Mouse (Mus musculus) hindbrain, postnatal 0 days (tissue): ENCODE measurements around the gene Crebrf. TPM values are rescaled to one million over a fixed set of nuclear protein-coding genes. Genes with fewer than 3 reads are reported as not detected.

Source experiments
- ATAC-seq: fragments of 200-750 bp; cut with Nextera tagmentation; 2 replicates; pipeline ENCODE4 v1.8.0; 2017; ENCODE audit warnings: mild to moderate bottlenecking, moderate TSS enrichment, moderate library complexity
- DNase-seq: peaks from one replicate; pipeline ENCODE4 v3.0.0-alpha.2; 2015; ENCODE audit warnings: low spot score
- H3K27ac ChIP-seq: fragments of 300-500 bp; sonication (generic); 2 replicates; pipeline ENCODE4 v1.5.1; 2014; ENCODE audit warnings: mild to moderate bottlenecking
- H3K27me3 ChIP-seq: fragments of 300-500 bp; sonication (generic); 2 replicates; pipeline ENCODE4 v1.6.1; 2014; ENCODE audit warnings: low read length, mixed read lengths; ENCODE audit not compliant: insufficient read depth
- H3K36me3 ChIP-seq: fragments of 300-500 bp; sonication (generic); 2 replicates; pipeline ENCODE4 v1.6.1; 2014; ENCODE audit warnings: low read length, mixed read lengths; ENCODE audit not compliant: insufficient read depth
- H3K4me1 ChIP-seq: fragments of 300-500 bp; sonication (generic); 2 replicates; pipeline ENCODE4 v1.6.1; 2014; ENCODE audit warnings: antibody characterized with exemption, low read length, mixed read lengths; ENCODE audit not compliant: insufficient read depth
- H3K4me2 ChIP-seq: fragments of 300-500 bp; sonication (generic); 2 replicates; pipeline ENCODE4 v1.6.1; 2014; ENCODE audit warnings: low read depth, mild to moderate bottlenecking, low read length, moderate library complexity, mixed read lengths
- H3K4me3 ChIP-seq: fragments of 300-500 bp; sonication (generic); 2 replicates; pipeline ENCODE4 v1.5.1; 2014; ENCODE audit warnings: low read length
- H3K9ac ChIP-seq: fragments of 300-500 bp; sonication (generic); replicated peaks from 2 replicates; pipeline ENCODE4 v1.6.1; 2014; ENCODE audit warnings: mild to moderate bottlenecking, low read length, moderate library complexity, mixed read lengths
- H3K9me3 ChIP-seq: fragments of 300-500 bp; sonication (generic); 2 replicates; pipeline ENCODE4 v1.6.1; 2016; ENCODE audit warnings: low read length, mixed read lengths
- CTCF ChIP-seq: IDR thresholded peaks from 2 replicates; pipeline ENCODE4 v1.5.1; 2016; ENCODE audit warnings: antibody characterized with exemption, control low read depth, low read depth
- WGBS: fragments of 180-500 bp; shearing (Covaris S2); extraction: QIAGEN DNeasy Blood & Tissue Kit; methylation state at CpG from one replicate; pipeline ENCODE4 v1.1.7; 2014; 5-methylcytosine and 5-hydroxymethylcytosine counted together
- polyA plus RNA-seq: library from polyadenylated mRNA; unstranded; fragments of >200 nt; fragmentation: Nextera tagmentation; extraction: Ambion mirVana; gene quantifications from 2 replicates; pipeline ENCODE4 v1.2.1, GENCODE M21; 2015
- total RNA-seq: library from RNA; depleted of rRNA; stranded (reverse); fragments of >200 nt; gene quantifications from 2 replicates; pipeline ENCODE4 v1.2.3, GENCODE M21; 2014

Crebrf gene
- total and polyA plus RNA-seq, 2 experiments from 2014 or later, result 11.7 to 17.7 TPM

DNA sequence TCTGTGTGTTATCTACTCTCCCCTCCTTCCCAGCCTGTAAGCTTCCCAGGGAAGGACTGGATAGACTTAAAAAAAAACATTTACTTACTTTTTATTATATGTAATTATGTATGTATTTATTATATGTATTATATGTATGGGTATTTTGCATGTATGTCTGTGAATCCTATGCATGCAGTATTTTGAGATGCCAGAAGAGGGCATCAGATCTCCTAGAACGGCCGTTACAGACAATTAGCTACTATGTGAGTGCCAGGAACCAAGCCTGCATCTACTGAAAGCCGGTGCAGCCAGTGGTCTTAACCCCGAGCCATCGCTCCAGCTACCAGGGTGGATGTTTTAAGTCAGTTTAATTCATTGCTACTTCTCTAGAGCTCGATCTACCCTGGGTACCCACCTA is 34.2 kb upstream of the Crebrf start:
- Histone ChIP-seq H3K27me3 (no peaks in the 10 kb centered on the region), H3K4me3 (no peak overlapping the region), H3K27ac (no peak overlapping the region), H3K36me3 (no peaks in the 10 kb centered on the region), H3K4me2 (no peak overlapping the region), H3K4me1 (peaks cover 4% of the 10 kb centered on the region), H3K9me3 (no peaks in the 10 kb centered on the region), H3K9ac (no peak overlapping the region)
- 0 out of 2 replicates have a peak, but pooled peaks have one; percentile 29 for TF ChIP-seq CTCF
- no peak for DNase-seq
- WGBS, result 94% methylated on average over 6 of the region's 6 CpGs
- no peak for ATAC-seq

DNA sequence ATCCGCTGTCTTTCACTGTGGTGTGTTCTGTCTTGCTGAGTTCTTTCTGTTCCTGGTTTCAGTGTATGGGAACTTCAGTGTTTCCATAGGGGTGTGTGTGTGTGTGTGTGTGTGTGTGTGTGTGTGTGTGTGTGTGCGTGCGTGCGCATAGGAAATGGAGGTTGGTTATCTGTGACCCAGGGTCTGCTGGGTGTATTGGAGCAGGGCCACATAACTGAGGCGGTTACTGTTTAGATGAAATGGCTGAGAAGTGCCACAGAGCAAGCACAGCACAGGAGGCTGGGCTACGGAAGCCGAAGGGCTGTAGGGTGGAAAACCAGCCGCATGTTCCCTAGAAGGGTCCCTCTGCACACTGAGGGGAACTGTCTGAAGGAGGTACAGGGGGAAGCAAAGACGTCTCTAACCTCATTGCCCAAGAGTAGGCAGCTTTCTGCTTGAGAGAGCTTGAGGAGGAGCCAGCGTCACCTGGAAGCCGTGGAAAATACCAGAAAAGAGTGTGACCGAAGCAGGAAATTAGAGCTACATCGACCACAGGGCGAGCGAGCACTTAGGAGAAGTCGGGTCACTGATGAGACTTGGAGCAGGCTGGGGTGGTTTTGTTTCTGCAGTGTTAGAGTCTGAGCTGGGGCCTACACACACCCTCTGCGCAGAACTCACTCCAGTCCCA is 29.0 kb upstream of the Crebrf start:
- DNase-seq (no peak), ATAC-seq (no peak)
- H3K27me3 ChIP-seq, result no peaks in the 10 kb centered on the region
- H3K27ac ChIP-seq, result no peak overlapping the region
- no peaks in the 10 kb centered on the region for H3K9me3 ChIP-seq
- no peaks in the 10 kb centered on the region for H3K36me3 ChIP-seq
- WGBS, result 88% methylated on average over 17 of the region's 17 CpGs
- H3K9ac ChIP-seq, result no peak overlapping the region
- no peak for TF ChIP-seq CTCF
- H3K4me2 ChIP-seq, result no peak overlapping the region
- no peak overlapping the region for H3K4me3 ChIP-seq
- peaks cover 7% of the 10 kb centered on the region; the same call in 1 of the 2 replicates for H3K4me1 ChIP-seq

DNA sequence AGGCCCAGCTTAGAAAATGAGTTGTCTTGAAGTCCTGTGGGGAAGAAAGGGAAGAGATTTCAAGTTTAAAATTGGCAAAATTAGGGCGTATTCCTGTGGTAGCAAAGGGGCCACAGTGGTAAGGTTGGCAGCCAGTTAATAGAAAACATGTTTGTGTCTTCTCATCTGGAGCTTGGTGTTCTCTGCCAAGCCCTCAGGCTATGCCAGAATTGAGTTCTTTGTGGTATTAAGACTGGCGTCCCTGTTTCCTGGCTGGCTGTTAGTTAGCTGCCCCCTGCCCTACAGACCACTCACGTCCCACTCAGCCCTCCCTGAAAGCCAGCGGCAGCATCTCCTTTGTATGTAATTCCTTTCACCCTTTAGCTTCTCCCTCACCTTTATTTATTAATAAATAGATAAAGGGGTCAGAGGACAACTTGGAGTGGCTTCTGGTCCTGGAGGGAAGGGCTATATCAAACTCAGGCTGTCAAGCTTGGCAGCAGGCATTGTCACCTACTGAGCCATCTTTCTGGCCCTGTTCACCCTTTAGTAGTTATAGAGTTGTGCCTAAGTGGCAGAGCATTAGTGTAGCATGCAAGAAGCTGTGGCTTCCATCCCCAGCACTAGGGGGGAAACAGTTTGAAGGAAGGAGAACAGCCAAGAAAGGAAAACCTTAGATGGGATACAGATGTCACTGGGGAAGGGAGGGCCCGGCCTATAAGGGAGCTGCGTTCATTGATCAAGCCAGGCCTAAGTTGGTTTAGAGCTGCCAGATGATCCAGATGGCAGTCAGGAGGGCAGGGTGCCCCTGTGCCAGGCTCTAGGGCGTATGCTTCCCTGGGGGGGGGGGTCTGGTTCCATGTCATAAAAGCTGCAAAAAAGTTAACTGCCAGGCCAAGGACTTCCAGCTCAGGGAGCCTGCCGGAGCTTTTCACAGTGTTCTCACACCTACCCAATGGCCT is 26.4 kb upstream of the Crebrf start:
- WGBS, result 43% methylated on average over 8 of the region's 8 CpGs
- Histone ChIP-seq H3K27me3 (no peaks in the 10 kb centered on the region), H3K36me3 (no peaks in the 10 kb centered on the region), H3K4me1 (peaks cover 10% of the 10 kb centered on the region; the same call in 1 of the 2 replicates), H3K9ac (no peak overlapping the region; the same call in 1 of the 2 replicates), H3K9me3 (no peaks in the 10 kb centered on the region), H3K4me3 (no peak overlapping the region), H3K4me2 (0 out of 2 replicates have a peak overlapping the region, but pooled peaks have one; percentile 5), H3K27ac (peak overlapping the region; percentile 76)
- TF ChIP-seq CTCF, result no peak
- DNase-seq (peak; percentile 79), ATAC-seq (peak; percentile 64; the same call in 1 of the 2 replicates)

DNA sequence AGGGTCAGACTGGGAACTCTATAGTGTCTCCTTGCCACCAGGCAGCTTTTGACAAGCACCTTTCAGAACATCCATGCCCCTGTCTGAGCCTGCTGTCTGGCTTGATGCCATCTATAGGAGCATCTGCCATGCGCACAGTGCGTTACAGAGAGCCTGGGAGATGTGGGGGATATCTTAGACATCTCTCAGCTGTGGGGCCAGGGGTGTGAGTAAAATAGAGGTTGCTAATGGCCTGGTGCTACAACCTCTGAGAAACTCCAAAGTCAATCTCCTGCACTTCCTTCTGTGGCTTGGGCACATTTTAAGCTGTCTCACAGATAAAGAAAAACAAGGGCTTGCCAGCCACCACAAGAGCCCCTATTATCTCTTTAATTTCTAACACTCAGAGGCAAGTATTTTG is 25.6 kb upstream of the Crebrf start:
- H3K27ac ChIP-seq, result peak overlapping the region; percentile 76
- no peak for TF ChIP-seq CTCF
- H3K4me1 ChIP-seq, result peaks cover 10% of the 10 kb centered on the region; the same call in 1 of the 2 replicates
- DNase-seq (peak; percentile 18), ATAC-seq (no peak)
- no peaks in the 10 kb centered on the region for H3K9me3 ChIP-seq
- 53% methylated on average over 2 of the region's 2 CpGs for whole genome bisulfite sequencing
- H3K4me3 ChIP-seq, result no peak overlapping the region
- no peaks in the 10 kb centered on the region for H3K36me3 ChIP-seq
- H3K27me3 ChIP-seq, result no peaks in the 10 kb centered on the region
- H3K9ac ChIP-seq, result no peak overlapping the region
- no peak overlapping the region for H3K4me2 ChIP-seq

DNA sequence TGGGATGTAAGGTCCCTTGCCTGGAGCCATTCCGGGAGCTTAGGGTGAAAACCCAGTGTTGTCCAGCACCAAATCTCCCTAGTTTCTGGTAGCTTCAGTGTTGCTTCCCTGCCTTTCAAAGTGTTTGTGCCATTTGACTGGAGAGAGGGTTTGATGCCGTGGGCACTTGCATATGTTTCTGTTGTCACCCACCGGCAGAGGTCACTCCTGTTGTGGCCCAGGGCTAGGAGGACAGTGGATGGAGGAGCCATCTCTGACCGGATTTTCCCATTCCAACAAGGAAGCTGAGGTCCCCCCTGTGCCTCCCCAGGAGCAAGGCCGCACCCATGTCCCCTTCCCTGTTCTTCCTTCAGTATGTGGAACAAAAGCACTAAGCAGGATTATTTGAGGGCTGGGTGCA is 25.2 kb upstream of the Crebrf start:
- WGBS, result 58% methylated on average over 5 of the region's 5 CpGs
- TF ChIP-seq CTCF, result no peak
- Histone ChIP-seq H3K27ac (peak overlapping the region; percentile 76; the same call in 1 of the 2 replicates), H3K9ac (no peak overlapping the region), H3K27me3 (no peaks in the 10 kb centered on the region), H3K4me1 (peaks cover 10% of the 10 kb centered on the region; the same call in 1 of the 2 replicates), H3K4me2 (no peak overlapping the region), H3K36me3 (0 out of 2 replicates have a peak, but pooled peaks cover 2% of the 10 kb centered on the region), H3K9me3 (no peaks in the 10 kb centered on the region), H3K4me3 (no peak overlapping the region)
- ATAC-seq (no peak), DNase-seq (no peak)

DNA sequence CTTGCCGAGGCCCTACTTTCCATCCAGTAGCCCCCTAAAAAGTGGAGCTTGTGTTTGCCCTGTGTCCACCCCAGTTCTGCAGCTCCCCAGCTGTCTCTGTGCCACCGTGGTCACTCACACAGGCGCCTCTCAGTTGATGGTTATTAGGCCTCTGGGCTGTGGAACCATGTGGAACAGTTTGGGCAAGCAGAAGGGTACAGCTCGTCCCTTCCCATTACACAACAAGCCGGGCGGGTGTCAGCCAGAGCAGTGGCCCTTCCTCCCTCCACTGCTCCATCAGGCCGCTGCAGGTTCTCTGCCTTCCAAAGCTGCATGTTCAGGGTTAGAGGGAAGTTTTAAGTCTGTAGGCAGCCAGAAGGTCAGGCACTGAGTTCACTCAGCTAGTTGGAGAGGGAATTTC is 24.3 kb upstream of the Crebrf start:
- no peak overlapping the region for H3K9ac ChIP-seq
- ATAC-seq, result no peak
- TF ChIP-seq CTCF, result no peak
- no peaks in the 10 kb centered on the region for H3K9me3 ChIP-seq
- 0 out of 2 replicates have a peak, but pooled peaks cover 9% of the 10 kb centered on the region for H3K36me3 ChIP-seq
- DNase-seq, result no peak
- H3K4me3 ChIP-seq, result no peak overlapping the region
- WGBS, result 80% methylated on average over 7 of the region's 7 CpGs
- H3K27me3 ChIP-seq, result no peaks in the 10 kb centered on the region
- H3K4me2 ChIP-seq, result no peak overlapping the region
- peaks cover 10% of the 10 kb centered on the region; the same call in 1 of the 2 replicates for H3K4me1 ChIP-seq
- H3K27ac ChIP-seq, result no peak overlapping the region
